Mouse (Mus musculus) neural tube, embryonic 10.5 days (tissue): ENCODE data around the gene P2ry14.
"Not testable (repeated sequence)": the region's sequence is repeated elsewhere in the genome, so short reads cannot be mapped to it uniquely, and the experiment has no call there.

Experiments used
- DNase-seq: peaks from one replicate; pipeline ENCODE4 v3.0.0-alpha.2; 2017; ENCODE audit warnings: low spot score; ENCODE audit errors: extremely low spot score

The P2ry14 gene

DNA sequence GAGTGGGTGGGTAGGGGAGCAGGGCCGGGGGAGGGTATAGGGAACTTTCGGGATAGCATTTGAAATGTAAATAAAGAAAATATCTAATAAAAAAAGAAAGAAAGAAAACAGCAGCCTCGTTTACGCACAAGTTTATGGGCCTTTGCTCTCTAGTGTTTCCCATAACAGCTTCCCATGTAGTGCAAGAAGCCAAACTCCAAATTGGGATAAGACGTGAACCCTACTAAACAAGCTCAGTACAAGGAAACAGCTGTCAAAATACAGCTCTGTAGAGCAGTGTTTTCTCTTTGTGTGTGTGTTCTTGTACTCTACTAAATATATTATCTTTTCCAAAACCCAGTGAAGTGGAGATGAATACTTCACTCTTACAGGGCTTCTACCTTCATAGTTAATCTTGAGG is 8.2 kb downstream of the P2ry14 start:
- no peak for DNase-seq

DNA sequence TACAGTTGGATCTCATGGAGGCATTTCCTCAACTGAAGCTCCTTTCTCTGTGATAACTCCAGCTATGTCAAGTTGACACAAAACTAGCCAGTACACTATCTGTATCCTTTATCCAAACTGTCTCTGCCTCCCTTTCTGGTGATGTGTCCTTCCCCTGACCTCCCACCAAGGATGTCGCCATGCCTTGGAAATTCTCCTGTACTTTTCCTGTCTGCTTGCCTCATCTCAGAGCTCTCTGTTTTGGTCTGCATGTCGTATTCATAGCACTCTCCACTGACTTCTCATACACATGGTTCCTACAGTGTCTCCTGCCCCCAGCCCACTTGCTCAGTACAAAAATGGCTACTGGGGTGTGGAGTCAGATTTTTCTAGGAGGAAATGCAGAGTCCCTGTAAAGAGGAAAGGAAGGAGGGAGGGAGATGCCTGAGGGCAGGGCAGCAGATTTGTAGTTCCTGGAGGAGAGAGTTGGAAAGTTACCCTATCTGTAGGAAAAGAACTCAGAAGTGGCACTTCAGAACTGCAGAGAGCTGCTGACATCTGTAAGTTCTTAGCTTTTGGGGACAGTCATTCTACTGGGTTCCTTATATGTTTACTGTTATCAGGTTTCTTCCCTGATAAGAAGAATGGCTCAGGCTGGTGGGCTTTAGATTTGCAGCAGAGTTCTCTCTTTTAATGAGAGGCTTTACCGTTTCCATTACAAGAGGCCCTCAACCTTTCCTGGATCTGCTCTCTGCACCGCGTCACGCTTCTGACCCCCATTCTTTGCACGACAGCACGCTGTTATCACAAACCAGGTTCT is 11.7 kb downstream of the P2ry14 start:
- no peak for DNase-seq

DNA sequence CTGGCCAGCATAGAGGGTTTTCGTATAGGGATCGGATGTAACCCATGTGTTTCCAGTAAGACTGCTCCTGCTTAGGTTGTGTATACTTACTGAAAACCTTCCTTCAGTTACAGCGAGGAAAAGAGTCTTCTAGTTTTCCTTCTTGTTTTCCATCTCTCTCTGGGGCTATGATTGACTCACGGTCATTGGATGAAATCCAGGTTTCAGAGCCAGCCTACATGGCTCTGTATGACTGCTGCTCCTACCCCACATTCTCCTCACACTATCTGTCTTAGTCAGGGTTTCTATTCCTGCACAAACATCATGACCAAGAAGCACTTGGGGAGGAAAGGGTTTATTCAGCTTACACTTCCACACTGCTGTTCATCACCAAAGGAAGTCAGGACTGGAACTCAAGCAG is 12.5 kb downstream of the P2ry14 start:
- DNase-seq: not testable (repeated sequence)

DNA sequence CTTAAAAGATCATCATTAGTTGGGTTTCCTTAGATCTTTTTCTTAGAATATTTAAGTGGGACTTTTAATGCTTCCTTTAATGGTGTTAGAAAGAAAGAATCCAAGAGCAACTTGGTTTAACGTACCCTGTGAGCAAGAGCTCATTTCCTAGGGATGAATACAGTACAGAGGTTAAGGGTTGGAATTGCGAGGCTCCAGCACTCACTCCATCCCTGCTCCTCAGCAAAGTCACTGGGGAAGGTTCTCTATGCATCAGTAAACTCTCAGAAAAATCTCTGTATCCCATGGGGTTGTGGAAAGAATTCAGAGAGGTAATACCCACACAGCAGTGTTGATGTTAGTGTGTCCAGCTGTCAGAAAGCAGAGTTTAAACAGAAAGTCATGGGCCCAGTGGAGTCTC is 13.3 kb downstream of the P2ry14 start:
- DNase-seq: no peak

DNA sequence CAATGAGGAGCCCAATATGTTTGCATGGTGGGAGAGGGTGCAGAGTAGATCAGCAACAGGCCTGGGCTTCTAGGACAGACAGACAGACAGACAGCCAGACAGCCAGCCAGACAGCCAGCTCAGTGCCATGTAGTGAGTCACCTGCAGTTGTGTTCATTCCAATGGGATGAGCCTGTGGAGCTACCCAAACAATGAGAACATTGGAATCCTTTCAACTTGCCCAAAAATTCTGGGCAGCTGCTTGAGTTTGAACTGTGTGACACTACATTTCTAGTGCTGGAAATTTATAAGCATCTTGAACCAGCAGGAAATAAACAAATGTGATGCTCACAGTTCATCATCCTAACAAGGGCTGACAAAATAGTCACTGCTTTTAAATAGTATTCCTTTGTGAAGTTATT is 13.8 kb downstream of the P2ry14 start:
- DNase-seq: no peak

DNA sequence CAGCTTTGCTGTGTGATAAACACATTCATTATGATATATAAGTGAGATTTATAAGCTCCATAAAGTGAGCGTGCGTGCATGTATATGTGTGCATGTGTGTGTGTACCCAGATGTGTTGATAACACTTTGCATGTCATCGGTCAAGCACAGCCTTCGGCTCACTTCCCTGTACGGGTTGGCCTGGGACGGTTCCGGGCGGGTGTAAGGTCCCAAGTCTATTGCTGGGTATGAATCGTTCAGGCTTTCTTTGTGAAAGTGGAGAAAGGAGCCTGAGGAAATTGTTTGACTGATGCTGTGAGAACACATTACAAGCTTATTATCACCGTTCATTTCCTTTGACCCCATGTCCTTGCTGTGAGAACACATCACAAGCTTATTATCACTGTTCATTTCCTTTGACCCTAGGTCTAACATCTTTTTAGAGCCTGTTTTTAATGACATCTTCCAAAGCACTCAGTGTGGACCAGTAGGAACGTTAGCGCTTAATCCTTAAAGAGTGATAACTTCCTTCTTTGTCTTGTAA is 14.4 kb downstream of the P2ry14 start:
- no peak for DNase-seq

DNA sequence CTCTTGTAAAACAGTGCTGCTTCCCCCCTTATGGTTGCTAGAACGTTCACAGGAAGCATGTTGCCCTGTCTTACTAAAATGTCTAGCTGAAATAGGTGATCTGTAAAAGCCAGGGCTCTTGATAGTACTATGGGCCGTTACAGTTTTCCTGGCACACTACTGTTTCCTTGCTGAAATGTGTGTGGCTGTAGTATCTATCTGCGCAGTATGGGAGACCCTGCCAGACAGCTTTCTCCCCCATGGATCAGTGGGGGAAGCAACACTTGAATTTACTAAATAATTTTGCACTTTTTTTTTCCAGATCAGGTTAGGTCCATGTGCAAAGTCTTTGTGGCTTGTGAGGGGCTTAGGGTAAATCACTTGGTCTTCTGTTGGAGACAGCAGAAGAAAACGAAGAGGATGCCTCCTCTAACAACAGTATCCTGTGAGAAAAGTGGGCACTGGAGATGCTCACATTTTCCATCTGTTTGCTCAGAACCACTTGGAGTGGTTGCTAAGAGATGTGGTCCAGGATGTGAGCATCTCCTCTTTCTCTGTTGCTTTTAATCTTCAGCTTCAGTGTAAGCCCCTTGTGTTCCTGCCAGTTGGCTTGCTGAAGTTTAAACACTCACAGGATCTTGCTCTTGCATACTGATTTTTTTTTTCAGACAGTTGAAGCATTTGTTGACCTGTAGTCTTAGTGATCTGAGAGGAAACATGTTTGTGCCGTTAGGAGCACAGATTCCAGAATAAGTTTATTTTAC is 17.3 kb downstream of the P2ry14 start:
- DNase-seq: no peak

DNA sequence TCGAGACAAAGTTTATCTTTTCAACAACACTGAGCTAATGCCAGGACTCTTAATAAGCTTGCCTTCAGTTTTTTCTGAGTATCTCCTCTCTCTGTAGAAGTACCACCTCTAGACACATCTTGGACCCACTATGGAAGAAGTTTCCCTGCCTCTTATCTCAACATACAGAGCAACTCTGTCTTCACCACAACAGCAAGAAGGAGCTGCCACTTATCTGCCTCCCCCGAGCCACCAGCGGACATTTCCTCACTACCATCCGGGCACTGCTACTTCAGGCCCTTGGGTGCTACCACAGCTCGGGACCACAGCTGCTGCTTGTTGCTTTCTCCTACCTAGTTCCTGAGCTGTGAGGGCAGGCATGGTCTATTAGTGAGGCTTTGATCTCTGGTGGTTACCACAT is 20.2 kb downstream of the P2ry14 start:
- no peak for DNase-seq

DNA sequence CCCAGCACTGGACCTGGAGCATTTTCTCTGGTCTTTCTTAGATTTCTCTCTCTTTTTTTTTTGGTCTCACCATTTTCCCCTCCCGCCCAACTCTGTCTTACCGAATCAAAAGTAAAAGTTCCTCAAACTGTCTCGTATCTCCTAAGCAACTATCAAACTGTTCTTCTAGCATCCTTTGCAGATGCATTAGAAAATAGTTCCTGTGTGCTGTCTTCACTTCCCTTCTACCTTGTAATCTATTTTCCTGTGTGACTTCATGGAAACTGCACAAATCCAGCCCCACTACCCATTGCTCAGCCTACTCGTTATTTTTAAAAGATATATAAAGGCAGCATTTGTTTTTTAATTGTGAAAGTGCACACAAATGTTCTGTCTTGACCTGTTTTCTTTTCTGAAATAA is 21.5 kb downstream of the P2ry14 start:
- DNase-seq: no peak

DNA sequence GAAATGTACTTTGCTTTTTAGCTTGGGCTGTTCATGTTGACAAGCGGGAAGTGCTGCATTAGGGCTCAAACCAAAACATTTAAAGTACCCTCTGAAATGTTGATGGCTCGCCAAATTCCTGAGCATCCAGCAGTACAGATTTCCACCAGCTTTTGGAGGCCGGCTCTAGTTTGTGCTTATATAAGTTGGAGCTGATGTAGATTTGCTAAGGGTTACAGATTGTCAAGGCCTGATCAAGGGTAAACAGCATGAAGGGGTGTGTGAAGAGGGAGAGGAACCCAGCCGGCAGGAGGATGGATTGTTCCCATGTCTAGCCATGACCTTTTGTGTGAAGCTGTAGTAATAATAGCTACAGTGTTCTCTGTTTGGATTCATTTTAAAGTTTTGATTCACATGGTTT is 22.3 kb downstream of the P2ry14 start:
- no peak for DNase-seq

DNA sequence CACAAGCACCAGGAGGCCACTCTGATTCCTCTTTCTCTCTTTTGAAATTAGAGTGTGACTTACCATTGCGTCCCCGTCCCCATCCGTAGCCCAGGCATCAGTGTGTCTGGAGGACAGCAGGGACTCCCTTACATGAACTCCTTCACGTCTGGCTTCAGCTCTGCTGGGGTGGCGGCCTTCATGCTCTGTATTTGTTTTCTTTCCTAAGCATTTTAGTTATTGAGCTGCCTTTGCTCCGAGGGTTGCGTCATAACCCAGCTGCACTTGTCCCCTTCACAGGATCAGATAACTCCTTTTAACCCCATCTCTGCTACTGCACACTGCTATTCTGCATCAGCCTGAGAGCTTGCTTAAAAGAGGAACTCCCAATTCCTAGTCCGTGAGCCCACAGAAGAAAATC is 23.0 kb downstream of the P2ry14 start:
- no peak for DNase-seq

DNA sequence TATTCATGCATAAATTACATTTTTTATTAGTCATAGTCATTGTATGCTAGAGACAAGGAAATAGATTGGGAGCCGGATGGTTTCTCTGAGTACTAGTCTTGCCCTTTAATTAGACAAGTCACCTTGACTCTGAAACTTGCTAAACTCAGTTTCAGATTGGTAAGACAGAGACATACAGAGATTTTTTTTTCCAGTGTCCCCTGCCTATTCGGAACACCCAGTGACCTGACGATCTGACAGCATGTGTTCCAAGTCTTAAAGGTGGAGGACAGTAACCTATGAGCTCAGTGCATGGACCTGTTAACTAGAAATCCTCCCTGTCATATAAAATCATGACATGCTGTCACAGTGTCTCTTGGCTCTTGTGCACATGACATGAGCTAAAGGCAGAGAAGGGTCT is 23.9 kb downstream of the P2ry14 start:
- DNase-seq: no peak

DNA sequence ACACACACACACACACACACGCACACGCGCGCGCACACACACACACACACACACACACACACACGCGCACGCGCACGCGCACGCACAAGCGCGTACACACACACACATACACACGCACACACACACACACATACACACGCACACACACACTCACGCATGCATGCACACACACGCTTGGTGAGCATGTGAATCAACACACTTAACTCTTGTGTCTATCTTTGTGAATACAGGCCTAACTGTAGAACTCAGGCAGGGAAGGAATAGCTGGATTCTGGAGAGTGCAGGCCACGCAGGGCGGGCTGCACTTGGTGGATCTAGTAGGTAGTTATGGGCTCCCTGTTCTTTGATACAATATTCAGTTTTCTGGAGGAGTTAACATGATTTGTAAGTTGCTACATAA is 24.7 kb downstream of the P2ry14 start:
- DNase-seq: no peak

DNA sequence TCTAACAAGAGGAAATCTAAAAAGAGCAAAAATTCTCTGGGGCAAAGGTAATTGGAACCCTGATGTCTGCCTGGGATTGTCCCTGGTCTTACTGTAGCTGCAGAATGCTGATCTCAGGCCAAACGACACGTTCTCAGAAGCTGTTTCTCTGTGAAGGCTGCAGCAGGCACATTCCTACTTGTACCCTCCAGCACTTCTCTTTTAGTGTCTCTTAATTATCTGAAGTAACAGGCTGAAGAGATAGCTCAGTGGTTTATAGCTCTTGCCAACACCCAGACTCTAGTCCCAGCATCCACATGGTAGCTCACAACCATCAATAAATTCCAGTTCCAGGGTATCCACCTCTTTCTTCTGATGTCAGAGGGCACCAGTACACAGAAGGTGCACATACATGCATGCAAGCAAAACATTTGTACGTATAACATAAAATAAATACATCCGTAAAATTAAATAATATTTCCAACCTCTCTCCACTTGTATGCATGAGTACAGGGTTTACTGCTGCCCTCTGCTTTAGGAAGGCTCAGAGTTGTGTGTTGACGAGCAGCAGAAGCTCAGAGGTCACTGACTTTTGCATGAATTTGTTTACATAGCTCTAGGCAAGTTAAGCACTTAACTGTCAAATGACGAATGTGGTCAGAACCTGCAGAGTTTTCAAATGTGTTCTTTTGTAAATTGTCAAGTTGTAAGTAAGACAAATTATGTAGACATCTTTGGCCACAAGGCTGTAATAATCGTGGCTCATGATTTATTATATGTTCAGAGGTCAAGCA is 27.4 kb downstream of the P2ry14 start:
- no peak for DNase-seq

DNA sequence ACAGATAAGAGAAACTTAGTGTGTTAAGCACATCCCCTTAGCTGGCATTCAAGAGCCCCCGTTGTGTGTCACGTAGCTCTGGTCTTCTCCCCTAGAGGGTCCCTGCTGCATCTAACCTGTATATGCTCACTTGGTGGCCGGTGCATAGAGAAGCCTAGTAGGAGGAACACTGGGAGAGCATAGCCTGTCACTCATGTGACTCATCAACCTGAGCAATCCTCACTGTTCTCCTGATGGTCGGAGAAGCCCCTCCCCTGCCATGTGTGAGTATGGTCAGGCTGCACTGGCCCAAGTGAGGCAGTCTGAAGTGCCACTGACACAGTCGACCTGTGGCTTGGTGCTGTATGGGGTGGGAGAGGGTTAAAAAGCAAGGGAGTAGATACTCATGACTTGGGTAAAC is 28.4 kb downstream of the P2ry14 start:
- no peak for DNase-seq

DNA sequence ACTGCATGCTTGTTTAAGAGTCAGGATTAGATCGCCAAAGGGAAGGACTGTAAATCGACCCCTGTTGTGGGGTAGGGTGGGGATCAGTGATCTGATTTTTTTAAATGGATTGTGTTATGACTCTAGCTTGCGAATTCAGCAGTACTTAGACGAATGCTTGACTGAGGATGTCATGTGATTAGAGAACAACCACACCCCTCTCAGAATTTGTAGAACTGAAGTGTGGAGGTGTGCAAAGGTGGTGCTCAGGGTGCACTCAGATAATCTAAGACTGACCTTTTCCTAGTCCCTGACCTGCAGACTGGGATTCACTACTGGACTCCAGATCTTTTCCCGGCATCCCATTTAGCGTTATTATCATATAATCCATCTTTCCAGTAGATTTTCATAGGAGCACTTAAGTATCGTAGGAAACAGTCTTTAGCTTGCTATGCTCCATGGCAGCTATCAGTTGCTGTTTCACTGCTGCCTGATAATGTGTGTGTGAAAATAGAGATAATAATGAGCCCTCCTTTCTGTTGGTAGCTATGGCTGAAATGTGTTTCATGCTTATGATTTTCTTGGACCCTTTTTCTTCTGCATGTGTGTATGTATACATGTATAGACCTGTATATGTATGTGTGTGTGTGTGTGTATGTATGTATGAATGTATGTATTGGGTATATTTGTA is 31.5 kb downstream of the P2ry14 start:
- no peak for DNase-seq

DNA sequence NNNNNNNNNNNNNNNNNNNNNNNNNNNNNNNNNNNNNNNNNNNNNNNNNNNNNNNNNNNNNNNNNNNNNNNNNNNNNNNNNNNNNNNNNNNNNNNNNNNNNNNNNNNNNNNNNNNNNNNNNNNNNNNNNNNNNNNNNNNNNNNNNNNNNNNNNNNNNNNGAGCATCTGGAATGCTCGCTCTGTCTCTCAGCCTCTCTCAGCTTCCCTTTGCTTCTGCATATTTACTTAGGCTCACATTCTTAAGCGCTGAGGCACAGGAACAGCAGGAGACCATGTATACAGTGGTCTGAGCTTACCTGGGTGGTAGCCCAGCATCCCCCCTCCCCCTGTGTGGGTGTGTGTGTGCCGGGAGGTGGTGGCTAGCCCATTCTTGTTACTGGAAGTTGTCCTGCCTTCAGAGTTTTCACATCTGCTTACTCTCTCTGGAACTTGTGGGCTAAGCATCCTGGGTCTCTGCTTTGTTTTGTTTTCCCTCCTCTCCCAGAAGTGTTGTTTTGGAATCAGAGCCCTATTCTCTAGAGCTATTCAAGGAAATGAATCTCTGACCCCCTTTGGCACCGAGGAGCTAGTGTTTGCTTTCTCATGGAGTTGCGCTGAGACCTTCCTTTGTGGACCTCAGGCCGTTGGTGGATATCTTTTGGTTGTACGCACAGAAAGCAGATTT is 32.2 kb downstream of the P2ry14 start:
- no peak for DNase-seq

DNA sequence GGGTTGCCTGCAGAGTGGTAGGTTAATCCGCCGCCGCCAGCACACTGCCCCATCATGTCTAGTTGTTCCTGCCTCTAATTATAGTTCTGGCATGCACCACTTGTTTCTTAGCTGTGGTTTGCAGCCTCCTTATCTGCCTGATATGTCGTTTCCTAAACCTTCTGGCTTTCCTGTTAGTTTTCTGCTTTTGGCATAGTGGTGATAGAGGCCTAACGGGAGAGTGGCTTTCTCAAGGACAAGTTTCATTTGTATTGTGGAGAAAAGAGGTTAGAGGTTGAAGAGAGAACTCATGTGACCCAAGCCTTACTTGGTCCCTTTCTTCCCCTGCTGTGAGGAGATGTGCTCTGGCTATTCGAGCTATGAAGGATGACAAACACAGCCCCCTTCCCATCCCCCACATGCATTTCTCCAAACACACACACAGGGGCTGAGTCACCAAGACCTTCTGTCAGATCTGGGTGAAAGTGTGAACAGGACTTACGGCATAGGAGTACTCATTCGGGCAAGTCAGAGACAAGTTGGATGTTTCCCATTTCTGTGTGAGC is 39.4 kb downstream of the P2ry14 start:
- DNase-seq: no peak

DNA sequence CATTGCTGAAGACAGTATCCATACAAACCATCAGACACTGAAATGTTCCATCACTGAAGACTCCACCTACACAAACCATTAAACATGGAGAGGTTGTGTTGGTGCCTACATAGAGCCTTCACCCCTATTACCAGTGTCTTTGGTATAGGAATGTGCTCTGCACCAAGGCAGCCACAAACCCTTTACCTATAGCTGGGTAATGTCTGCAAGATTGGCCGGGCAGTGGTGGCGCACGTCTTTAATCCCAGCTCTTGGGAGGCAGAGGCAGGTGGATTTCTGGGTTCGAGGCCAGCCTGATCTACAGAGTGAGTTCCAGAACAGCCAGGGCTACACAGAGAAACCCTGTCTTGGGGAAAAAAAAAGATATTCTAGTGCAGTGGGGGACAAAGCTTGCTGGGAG is 40.1 kb downstream of the P2ry14 start:
- not testable (repeated sequence) for DNase-seq

DNA sequence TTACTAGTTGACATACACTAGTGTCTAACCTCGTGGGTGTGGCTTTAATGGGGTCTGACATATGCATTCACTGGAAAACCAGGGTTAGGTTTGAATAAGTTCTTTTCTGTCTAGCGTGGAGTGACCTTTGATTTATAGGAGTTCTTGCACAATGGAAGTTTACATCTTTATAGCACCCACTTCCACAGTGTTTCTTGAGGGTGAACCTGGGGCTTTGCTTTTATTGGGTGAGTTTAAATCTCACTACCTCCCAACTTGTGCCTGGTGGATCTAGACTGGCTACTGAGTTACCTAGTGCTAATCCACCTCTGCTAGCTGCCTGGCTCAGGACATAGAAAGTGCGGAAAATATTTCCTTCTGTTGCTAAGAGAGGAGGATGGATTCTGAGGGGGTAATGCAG is 41.5 kb downstream of the P2ry14 start:
- no peak for DNase-seq

DNA sequence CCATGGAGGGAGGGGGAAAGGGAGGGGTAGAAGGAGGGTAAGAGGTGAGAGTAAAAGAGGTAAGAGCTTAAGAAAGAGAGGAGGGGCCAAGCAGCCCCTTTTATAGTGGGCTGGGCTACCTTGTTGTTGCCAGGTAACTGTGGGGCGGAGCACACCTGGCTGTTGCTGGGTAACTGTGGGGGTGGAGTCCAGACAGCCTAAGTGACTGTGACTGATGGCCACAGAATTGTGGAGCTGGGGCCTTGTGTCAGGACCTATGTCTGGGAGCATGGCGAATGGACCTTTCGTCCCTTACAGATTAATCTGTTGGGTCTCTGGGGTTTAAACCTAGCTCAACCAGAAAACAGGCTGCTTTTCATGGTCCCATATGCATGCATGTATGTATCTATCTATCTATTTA is 43.6 kb downstream of the P2ry14 start:
- DNase-seq: not testable (repeated sequence)
